Comparison of ENCODE assay signal across 1 mouse cellular context in genomic region chr5:114157236-114157635, GRCm38 (mm10).
TF ChIP-seq lines count a peak whose summit lies in the region.

No protein-coding gene starts in this region.

TF ChIP-seq in myocyte, 11 proteins besides CTCF, POLR2A, EP300 and RAD21 (continued from another document):
- peak in 2 of 3 experiments; percentile 42 to 80 for TF ChIP-seq MYOD1 (IDR thresholded peaks at IDR 0.05; ENCODE audit: control insufficient read depth in 1 of 3, insufficient read length in 2 of 3, low read depth in 2 of 3)
- peak in 2 of 3 experiments; percentile 53 to 83 for TF ChIP-seq MYOG (IDR thresholded peaks at IDR 0.05; ENCODE audit: control insufficient read depth in 1 of 3, insufficient read depth in 1 of 3, insufficient read length in 2 of 3, low read depth in 2 of 3)
